8 mouse cellular contexts compared by ENCODE assay signal in the genomic region with DNA sequence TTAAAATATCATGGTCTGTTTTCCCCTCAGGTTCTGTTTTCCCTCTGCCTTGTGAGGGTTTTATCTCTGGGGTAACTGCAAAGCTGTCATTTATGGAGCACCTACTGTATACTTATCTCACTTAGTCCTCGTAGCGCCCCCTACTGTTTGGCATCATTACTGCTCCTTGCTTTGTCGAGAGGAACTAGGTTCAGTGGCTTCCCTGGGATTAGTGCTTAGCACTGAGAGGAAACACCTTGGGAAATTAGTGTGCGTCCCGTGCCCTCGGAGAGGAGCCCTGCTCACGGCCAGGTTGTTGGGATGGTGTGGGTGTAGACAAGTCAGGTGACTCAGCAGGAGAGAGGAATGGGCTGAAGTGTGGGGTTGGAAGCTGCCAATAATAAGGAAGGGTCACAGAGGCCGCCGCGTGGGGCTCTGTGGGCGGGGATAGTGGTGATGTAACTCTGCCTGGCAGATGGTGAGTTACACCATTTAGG. TPM values are rescaled to one million over a fixed set of nuclear protein-coding genes. Genes with fewer than 3 reads are reported as not detected.
DNase-seq lines count a peak whose midpoint lies in the region; ATAC-seq and TF ChIP-seq lines count a peak whose summit lies in the region.

No protein-coding gene starts in this region.

- no peak for TF ChIP-seq POLR2A in bone marrow, adult 2 months (IDR thresholded peaks at IDR 0.05; ENCODE audit: borderline replicate concordance, control insufficient read depth, low read depth, low read length)
- no peak for TF ChIP-seq POLR2A in small intestine, adult 2 months (IDR thresholded peaks at IDR 0.05; ENCODE audit: low read depth, low read length)

- peak overlapping the region; percentile 33 for H3K27ac ChIP-seq in bone marrow, adult 2 months (ENCODE audit: control insufficient read depth, insufficient read depth, low read depth, low read length, poor library complexity)
- H3K27ac ChIP-seq in heart, postnatal 0 days (ENCODE audit: low read depth), result peak overlapping the region; percentile 83
- H3K27ac ChIP-seq in liver, embryonic 15.5 days (replicated peaks), result no peak overlapping the region
- H3K27ac ChIP-seq in small intestine, adult 2 months (ENCODE audit: insufficient read depth, low read depth, low read length), result 0 out of 2 replicates have a peak overlapping the region, but pooled peaks have one; percentile 10

- H3K9me3 ChIP-seq in heart, postnatal 0 days (replicated peaks; ENCODE audit: control insufficient read depth, low read length), result no peaks in the 10 kb centered on the region
- H3K9me3 ChIP-seq in liver, embryonic 15.5 days (replicated peaks), result no peaks in the 10 kb centered on the region

- intact Hi-C loops in left cerebral cortex, postnatal 25 days (cut with DNase I), result no loop called here

- H3K36me3 ChIP-seq in heart, postnatal 0 days (replicated peaks; ENCODE audit: control insufficient read depth, insufficient read depth, low read length), result no peaks in the 10 kb centered on the region
- no peaks in the 10 kb centered on the region for H3K36me3 ChIP-seq in liver, embryonic 15.5 days (replicated peaks)
- H3K36me3 ChIP-seq in small intestine, adult 2 months (ENCODE audit: control insufficient read depth, insufficient read depth, low read length), result no peaks in the 10 kb centered on the region

- no peak; the same call in 1 of the 2 replicates for ATAC-seq in heart, postnatal 0 days (ENCODE audit: insufficient read depth, low read depth)
- ATAC-seq in liver, embryonic 15.5 days (ENCODE audit: insufficient read depth), result peak; percentile 33; the same call in 1 of the 2 replicates

- whole genome bisulfite sequencing in bone marrow, adult 2 months, result 6% methylated on average over 11 of the region's 11 CpGs
- 21% methylated on average over 11 of the region's 11 CpGs for WGBS in heart, postnatal 0 days
- WGBS in liver, embryonic 15.5 days (ENCODE audit: insufficient replicate concordance), result 13% methylated on average over 11 of the region's 11 CpGs
- 10% methylated on average over 11 of the region's 11 CpGs for WGBS in small intestine, adult 2 months

- no peak for TF ChIP-seq EP300 in heart, postnatal 0 days (IDR thresholded peaks at IDR 0.05; ENCODE audit: low read depth)

- TF ChIP-seq CTCF in bone marrow, adult 2 months (IDR thresholded peaks at IDR 0.05; ENCODE audit: control insufficient read depth, insufficient read depth, low read length), result peak; percentile 37; the same call in 1 of the 2 replicates
- TF ChIP-seq CTCF in heart, postnatal 0 days (IDR thresholded peaks at IDR 0.05; ENCODE audit: low read depth), result peak; percentile 60
- TF ChIP-seq CTCF in small intestine, adult 2 months (IDR thresholded peaks at IDR 0.05; ENCODE audit: extremely low read depth, insufficient read length, insufficient replicate concordance, low read depth, low read length), result peak; percentile 45; the same call in 1 of the 2 replicates

- H3K9ac ChIP-seq in heart, postnatal 0 days (replicated peaks; ENCODE audit: low read depth, low read length), result no peak overlapping the region
- H3K9ac ChIP-seq in liver, embryonic 15.5 days, result no peak overlapping the region

- H3K27me3 ChIP-seq in heart, postnatal 0 days (ENCODE audit: control insufficient read depth, insufficient read depth, low read length), result no peaks in the 10 kb centered on the region
- H3K27me3 ChIP-seq in liver, embryonic 15.5 days, result no peaks in the 10 kb centered on the region
- no peaks in the 10 kb centered on the region for H3K27me3 ChIP-seq in small intestine, adult 2 months (ENCODE audit: control insufficient read depth, insufficient read depth, low read length)

- H3K4me1 ChIP-seq in bone marrow, adult 2 months (ENCODE audit: control insufficient read depth, insufficient read depth, low read length), result peaks cover 6% of the 10 kb centered on the region; the same call in 1 of the 2 replicates
- peaks cover 91% of the 10 kb centered on the region for H3K4me1 ChIP-seq in heart, postnatal 0 days (ENCODE audit: control insufficient read depth, insufficient read depth)
- H3K4me1 ChIP-seq in liver, embryonic 15.5 days (replicated peaks), result peaks cover 48% of the 10 kb centered on the region
- peaks cover 49% of the 10 kb centered on the region for H3K4me1 ChIP-seq in small intestine, adult 2 months (ENCODE audit: control insufficient read depth, insufficient read depth, insufficient read length, low read length)

- peak; percentile 73 for DNase-seq in cerebellum, adult 9-10 months
- no peak for DNase-seq in cerebellum, adult 8-10 months
- DNase-seq in 3134 (ENCODE audit: extremely low read depth, insufficient read length, low spot score), result peak; percentile 68
- no peak for DNase-seq in heart, postnatal 0 days (ENCODE audit: low spot score)
- DNase-seq in left cerebral cortex, postnatal 25 days (ENCODE audit: low spot score in 2 of 2), result no peak

- H3K4me2 ChIP-seq in heart, postnatal 0 days (ENCODE audit: low read depth, low read length), result no peak overlapping the region
- H3K4me2 ChIP-seq in liver, embryonic 15.5 days, result peak overlapping the region; percentile 49

- peak overlapping the region; percentile 63 for H3K4me3 ChIP-seq in bone marrow, adult 2 months (replicated peaks; ENCODE audit: control insufficient read depth, low read depth, low read length)
- no peak overlapping the region for H3K4me3 ChIP-seq in heart, postnatal 0 days (ENCODE audit: low read depth, low read length)
- H3K4me3 ChIP-seq in liver, embryonic 15.5 days (replicated peaks), result no peak overlapping the region
- H3K4me3 ChIP-seq in small intestine, adult 2 months (ENCODE audit: low read depth, low read length), result no peak overlapping the region

RNA-seq across cellular contexts. Expression of a gene that starts 54.9 kb away (rescaled TPM):
- polyA plus RNA-seq in bone marrow, adult 2 months (2011; ENCODE audit: insufficient read depth, insufficient read length, low replicate concordance, missing spikeins), result 14.1 and 29.4 TPM in 2 replicates
- total RNA-seq in heart, postnatal 0 days (2014; rRNA removed; ENCODE audit: low replicate concordance), result 113 and 120 TPM in 2 replicates
- 53.5 and 59.3 TPM in 2 replicates for polyA plus RNA-seq in heart, postnatal 0 days (2015; fragmentation: Nextera tagmentation; extraction: Ambion mirVana)
- polyA plus RNA-seq in liver, embryonic 15.5 days (2015; fragmentation: Nextera tagmentation; extraction: Ambion mirVana), result 4.2 and 4.8 TPM in 2 replicates
- 55.4 and 99.8 TPM in 2 replicates for polyA plus RNA-seq in small intestine, adult 2 months (2012; rRNA removed)
- total RNA-seq in left cerebral cortex, postnatal 25 days (2021), result 100 to 1,000 TPM; 240 to 249 TPM

Comparison
In these comparisons a context has a peak if more than half of its experiments do, and no peak if none do; other contexts are left out.
1. DNase-seq: peak in cerebellum, adult 9-10 months (single experiment) and 3134 (single experiment); none in cerebellum, adult 8-10 months (single experiment), heart, postnatal 0 days (single experiment) and left cerebral cortex, postnatal 25 days (0 of 2).
2. Peak in every context shown above with its lines, with median percentiles within 50 percentile points of each other: CTCF ChIP-seq.